Mouse (Mus musculus) B cell, adult 2 months (primary cell): ENCODE results near the gene Phactr2.

Source experiments
- DNase-seq, 2 experiments: peaks; one replicate each; pipeline ENCODE4 v3.0.0; 2022

Gene Phactr2

GRCm38 (mm10) chr10:13271099-13271498 is 203.1 kb downstream of the Phactr2 start:
- no peak for DNase-seq

DNA sequence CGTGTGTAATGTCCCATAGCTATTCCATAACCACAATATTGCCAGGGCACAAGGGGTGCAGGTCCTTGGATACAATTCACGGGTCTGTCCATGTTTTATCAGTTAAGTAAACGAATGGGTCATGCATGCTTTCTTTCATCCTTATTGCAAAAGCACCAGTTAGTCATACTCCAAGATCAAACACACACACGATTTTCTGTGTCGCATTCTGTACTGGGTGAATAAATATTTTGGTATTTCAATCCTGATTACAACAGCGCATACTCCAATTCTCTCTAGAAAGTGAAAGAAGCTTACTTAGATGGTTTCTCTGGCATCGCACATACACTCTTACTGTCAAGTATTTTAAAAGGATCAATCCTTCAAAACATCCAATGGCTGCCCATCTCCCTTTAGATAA is 203.9 kb downstream of the Phactr2 start:
- DNase-seq: no peak

- no peak for DNase-seq
These were observed 215.0 kb downstream of the Phactr2 start for GRCm38 (mm10) chr10:13259251-13259650.

GRCm38 (mm10) chr10:13256196-13256595 is 218.0 kb downstream of the Phactr2 start:
- DNase-seq: no peak

DNA sequence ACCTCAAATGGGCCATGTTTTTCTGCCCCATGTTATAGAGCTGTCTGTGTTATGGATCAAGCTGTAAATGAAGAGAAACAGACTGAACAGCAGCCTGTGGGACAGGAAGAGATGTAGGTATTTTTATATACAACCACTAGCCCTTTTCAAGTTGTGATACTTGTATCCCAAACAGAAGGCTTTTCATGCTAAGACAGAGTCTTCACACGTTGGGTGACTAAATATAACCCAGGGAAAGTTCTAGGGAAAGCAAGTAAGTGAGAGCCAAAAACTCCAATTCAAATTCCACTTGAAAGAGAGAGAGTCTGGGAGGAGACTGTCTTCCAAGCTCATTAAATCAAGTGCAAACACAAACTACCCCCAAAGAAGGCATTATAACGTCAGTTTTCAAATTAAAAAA is 223.9 kb downstream of the Phactr2 start:
- DNase-seq: no peak

DNA sequence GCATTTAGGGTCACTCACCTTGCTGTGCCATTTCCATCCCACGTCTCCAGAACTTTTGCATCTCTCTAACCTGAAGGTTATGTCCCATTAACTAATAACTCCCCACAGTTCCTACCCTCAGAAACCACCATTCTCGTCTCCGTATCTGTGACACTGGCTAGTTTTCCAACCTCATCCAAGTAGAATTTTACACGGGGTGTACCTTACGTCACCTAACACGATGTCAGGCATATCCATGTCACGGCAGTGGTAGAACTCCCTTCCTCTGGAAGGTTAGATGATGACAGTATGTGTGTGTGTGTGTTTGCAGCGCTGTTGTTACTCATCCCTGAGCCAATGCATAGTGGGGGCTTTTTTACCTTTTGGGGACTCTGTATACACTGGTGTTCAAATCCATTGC is 225.1 kb downstream of the Phactr2 start:
- no peak for DNase-seq

DNA sequence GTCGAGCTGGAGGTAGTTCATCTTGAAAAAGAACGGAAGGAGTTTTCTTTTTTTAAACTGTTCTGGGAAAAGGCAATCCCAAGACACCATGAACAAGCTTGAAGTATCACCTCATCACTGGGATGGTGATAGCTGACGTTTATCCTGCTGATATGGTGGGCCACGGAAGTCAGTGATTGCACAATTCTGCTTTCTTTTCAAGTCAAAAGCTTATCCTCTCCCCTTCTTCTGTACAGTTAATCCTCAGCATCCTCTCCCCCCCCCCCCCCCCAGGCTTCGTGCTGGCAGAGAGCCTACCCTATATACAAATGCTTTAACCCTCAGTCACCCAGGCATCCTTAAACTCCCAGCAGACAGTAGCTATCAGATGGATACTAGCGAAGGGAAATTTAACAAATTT is 228.5 kb downstream of the Phactr2 start:
- DNase-seq: no peak

GRCm38 (mm10) chr10:13244192-13244591 is 230.0 kb downstream of the Phactr2 start:
- no peak for DNase-seq

DNA sequence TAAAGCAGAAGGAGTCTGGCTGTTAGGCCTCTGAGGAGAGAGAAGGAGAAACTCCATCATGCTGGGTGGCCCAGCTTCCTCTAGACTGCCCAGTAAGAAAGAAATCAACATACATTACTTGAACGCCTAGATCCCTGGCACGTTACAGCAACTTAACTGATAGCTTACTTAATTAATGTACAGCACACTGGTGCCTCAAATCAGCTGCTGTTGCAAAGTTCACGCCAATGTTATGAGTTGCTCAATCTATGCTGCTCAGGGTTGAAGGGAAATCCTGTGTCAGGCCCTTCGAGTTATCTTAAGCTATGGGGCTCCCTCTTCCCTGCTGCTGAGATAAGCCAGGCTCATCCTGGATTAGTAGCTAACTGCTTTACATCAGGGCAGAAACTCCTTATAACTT is 233.8 kb downstream of the Phactr2 start:
- no peak for DNase-seq

DNA sequence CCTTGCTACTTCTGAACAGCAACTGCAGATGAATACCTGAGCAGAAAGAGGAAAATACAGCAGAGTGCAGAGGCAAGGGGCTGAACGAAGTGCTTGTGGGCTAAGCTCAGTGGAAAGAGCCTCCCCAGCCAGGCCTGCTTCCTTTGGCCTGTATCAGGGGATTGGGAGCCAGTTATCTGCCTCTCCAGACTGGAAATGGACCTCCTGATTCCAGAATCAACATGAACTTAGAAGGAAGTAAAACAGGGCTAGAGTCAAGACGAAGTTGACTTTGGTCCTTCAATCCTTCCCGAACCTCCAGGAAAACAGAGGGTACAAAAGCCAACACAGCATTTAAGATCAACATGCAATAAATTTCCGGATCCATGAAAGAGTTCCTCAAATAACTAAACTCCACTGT is 236.0 kb downstream of the Phactr2 start:
- DNase-seq: no peak

DNA sequence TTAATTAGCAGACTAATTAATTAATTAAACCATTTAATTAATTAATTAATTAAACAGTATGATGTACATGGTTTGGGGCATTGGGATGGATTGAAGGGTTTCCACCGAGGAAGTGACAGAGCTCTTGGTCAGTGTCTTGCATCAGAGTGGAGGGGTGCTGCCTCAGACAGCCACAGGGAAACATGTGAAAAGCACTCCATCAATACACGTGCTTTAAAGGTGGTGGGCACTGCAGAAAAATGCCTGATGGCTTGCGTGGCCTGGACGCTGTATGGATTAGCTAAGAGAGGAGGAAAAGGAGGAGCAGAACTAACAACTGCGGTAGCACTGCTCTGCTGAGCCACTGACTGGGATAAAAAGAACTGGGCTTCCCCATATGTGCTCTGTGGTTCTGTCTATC is 237.3 kb downstream of the Phactr2 start:
- DNase-seq: no peak

- no peak for DNase-seq
These were observed 239.7 kb downstream of the Phactr2 start for GRCm38 (mm10) chr10:13234503-13234902.

DNA sequence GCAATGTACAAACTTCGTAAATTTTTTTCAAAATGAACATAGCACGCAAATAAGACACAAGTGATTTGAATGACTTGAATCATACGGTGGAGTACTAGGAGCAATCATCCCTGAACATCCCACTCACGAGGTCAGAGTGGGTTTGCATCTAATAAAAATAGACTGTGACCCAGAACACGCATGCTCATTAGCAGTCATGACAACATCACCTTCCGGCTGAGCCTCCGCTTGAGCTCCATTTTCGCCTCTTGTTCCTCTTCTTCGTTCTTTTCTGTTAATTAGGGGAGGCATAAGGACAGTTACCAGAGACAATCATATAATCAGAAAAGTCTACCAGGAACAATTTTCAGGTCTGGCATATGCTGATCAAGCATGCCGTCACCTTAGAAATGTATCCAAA is 240.3 kb downstream of the Phactr2 start:
- no peak for DNase-seq

GRCm38 (mm10) chr10:13233143-13233622 is 241.0 kb downstream of the Phactr2 start:
- no peak for DNase-seq

DNA sequence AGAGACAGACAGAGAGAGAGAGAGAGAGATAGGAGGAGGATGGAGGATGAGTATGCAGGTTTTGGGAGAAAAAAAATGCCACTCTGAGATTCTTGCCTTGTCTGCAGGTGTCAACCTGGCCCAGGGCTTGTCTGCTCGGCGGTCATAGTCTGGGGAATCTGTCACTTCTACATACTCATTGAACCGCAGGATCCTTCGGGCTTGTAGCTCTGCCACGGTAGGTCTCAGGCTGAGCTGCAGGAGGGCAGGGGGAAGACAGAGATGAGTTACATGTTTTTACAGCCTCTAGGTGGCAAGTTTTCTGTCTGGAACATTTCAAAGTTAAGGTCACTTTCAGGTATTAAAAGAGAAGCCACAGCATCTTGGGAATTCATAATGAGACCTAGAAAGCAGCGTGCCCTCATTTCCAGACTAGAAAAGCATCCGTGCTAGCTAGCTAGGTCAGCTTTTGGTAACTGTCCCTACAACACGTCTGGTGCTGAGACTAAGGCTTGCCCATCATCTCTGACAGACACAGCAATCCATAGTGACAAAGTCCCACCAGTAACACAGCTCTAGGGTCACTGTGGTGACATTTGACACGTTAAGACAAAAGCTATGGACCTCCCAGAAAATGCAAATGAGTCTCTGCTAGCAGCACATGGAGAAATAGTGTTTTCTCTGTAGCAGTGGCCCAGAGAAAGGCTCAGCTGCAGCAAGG is 241.6 kb downstream of the Phactr2 start:
- DNase-seq: no peak

GRCm38 (mm10) chr10:13230716-13231115 is 243.5 kb downstream of the Phactr2 start:
- no peak for DNase-seq

GRCm38 (mm10) chr10:13225377-13226063 is 248.7 kb downstream of the Phactr2 start:
- no peak for DNase-seq

DNA sequence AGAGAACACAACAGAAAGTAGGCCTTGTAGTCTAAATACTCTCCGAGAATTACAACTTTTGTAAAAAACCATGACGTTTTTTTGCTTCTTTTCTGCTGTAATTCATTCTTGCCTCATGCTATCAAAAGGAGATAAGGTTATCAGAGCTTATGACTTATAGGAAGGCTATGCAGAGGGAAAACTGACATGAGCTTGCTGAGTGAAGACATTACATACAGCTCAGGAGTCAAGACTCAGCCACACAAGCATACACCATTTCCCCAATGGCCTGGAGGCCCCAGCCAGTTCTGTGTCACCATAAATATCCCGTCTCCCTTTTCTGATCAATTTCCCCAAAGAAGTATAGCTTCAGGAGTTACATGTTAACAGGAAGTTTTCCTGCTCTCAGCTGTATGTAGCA is 252.1 kb downstream of the Phactr2 start:
- DNase-seq: no peak

- DNase-seq: no peak
These were observed 254.2 kb downstream of the Phactr2 start for GRCm38 (mm10) chr10:13220061-13220460.

GRCm38 (mm10) chr10:13213956-13214355 is 260.3 kb downstream of the Phactr2 start:
- no peak for DNase-seq

DNA sequence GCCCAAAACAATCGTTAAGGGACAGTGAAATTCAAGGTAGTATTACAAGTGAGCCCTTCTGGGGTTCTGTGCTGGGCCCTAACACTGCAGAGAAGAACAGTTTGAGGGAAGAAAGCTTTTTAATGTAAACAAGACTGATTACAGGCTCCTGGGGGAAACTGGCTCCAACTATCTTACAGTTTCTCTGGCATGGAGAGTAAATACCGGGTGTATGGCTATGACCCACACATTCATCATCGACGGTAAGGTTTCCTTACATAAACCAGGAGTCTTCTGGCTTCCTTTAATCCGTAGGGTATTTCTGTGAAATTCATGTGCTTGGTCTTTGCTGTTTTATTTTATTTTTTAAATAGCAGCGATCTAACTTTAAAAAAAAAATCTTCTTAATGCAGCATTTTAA is 261.4 kb downstream of the Phactr2 start:
- no peak for DNase-seq

DNA sequence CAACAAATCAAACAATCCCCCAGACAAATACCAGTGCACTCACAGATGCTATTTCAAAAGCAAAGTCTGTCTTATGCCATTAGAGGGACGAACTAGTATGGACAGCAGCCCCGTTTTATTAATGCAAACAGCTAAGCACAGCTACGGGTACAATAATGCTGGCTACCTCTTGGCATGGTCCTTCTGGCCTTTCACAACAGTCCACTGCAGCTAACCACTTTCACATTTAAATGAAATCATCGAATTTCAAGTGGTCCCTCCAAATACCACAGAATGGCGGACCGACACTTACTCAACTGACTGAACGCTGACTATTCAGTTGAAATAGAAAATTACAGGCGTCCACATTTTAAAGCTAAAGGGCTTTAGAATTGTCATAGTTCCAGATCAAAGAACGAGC is 261.9 kb downstream of the Phactr2 start:
- no peak for DNase-seq

GRCm38 (mm10) chr10:13209930-13210637 is 264.1 kb downstream of the Phactr2 start:
- DNase-seq: no peak

GRCm38 (mm10) chr10:13209506-13209905 is 264.7 kb downstream of the Phactr2 start:
- DNase-seq: no peak
